Mouse (Mus musculus) ovary, adult 18-20 months (tissue): ENCODE results near the gene E130114P18Rik.

Experiments used
- DNase-seq: peaks from one replicate; pipeline ENCODE4 v3.0.0; 2022; ENCODE audit warnings: low spot score, mixed read lengths

Gene E130114P18Rik

DNA sequence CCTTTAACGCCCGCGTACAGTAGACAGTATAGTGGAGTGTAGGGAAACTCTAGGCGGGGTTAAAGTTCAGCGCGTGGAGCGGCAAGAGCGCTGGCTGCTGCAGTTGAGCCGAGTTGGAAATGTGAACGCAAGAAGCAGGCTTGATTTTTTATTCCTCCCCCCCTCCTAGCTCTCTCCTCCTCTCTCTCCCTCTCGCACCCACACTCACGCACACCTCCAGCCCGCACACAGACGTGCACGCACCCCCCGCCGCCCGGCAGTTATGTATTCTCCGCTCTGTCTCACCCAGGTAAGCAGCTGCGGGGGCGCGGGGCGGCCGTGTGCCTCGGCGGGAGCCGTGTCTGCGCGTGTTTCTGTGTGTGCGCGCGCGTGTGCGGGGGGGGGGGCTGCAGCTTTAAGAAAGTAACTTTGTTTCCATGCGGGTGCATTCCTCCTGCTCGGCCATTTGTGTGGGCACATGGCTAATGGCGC lies at the start of gene E130114P18Rik:
TSS of gene E130114P18Rik (minus strand) at position 373 of the 471 bp plus-strand sequence.
- DNase-seq: peak; percentile 40

DNA sequence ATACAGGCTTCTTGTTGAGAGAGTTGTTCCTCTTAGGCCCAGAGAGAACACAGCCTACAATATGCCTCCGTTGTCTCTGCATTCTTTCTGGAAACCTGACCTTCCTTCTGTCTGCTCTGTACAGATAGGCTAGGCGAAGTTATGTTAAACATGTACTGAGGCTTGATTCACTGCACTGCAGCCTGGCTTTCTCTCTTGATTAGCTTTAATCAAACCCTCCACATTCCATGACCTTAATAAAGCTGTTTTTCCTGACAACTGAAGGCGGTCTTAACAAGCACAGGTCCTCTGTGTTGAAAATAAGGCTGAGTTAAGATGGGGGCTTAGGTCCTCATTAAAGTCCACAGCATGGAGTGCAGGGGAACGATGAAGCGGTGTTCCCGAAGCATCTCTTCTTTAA lies 49.2 kb upstream of the E130114P18Rik start:
- DNase-seq: no peak

DNA sequence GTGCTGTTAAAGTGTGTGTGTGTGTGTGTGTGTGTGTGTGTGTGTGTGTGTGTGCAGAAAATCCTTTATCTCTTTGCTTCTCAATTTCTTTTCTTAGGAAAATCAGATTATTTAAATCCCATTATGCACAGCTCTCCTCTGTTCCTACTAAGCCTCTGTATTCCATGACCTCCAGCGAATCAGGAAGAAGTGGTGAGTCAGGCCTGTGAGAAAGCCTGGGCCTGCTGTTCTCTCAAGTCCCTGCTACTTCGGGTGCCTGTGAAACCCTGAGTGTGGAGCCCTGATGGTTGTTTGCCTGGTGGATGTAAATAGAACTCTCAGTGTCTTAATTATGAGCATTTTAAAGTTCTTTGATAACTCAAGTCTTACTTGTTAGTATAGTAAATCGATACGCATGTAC lies 48.0 kb upstream of the E130114P18Rik start:
- no peak for DNase-seq

DNA sequence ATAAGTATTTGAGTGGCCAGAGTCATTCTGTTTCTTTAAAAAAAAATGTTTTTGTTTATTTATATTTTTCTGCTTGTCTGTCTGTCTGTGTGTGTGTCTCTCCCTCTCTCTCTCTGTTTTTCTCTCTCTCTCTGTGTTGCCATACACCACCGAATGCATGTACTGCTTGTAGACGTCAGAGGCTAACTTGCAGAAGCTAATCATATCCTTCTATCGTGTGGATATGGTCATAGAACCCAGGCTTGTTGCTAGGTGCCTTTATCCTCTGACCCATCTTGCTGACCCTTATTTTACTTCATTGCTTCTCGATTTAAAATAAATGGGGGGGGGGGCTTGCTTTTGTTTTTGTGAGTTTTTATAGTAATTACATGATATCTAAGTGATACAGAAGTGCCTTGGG lies 47.6 kb upstream of the E130114P18Rik start:
- DNase-seq: no peak

DNA sequence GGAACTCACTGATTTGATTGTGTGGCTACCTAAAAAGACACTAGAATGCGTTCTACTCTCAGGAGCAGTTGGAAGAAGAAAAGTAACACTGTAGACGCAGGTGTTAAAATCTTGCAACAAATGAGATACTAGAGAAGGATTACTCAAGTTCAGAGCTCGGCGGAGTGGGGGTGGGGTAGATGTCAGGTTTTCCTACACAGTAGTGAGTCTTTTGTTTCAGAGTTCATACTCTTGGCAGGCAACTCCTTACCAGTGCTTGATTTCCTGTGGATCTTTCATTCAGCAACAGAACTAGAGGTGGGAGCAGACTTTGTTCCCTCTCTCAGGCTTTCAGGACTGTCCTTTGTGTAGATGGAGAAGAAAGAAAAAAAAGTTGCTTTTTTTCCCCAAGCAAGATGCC lies 46.6 kb upstream of the E130114P18Rik start:
- DNase-seq: no peak

DNA sequence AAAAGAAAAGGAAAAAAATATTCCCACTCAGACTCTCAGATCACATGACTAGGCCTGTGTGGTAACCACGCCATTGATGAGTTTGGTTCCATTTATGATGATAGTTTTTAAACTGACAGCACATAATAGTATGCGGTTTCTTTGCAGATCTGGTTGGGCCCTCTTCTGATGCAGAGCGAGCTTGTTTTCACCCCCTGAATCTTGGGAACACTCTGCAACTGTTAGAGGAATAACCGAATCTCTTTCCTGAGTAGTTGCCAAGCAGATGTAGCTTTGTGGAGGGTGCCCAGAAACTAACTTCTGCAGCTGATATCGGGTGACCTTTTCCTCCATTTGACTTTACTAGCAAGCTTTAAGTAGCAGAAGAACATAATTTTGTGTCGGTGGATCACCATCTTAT lies 45.6 kb upstream of the E130114P18Rik start:
- no peak for DNase-seq

DNA sequence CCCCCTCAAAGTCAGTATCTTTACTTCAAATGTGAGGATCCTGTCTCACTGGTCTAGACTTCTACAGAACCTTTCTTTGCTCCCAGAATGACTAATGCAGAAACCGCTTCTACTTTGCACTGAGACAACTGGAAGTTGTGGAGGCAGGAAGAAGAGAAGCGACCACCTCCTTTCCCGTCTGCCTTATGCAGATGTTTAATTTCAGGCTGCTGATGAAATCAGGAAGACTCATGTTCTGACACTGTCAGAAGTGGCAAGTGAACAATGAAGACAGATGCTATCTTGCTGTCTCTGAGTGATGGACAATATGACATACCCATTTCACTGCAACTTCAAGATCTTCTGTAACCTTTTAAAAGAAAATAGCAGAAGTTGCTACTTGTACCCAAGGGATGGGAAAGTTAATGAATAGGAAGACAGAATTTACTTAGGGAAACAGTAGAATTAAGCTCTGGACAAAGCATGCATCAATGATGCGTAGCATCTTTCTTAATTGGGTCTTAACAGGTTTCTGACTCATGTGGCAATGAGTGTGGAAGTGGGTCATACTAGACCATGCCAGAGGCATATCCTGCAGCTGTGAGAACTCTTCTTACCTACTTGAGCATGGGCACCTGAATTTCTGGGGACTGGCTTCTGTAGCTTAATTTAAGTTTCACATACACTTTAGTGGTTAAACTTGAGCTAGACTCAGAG lies 43.8 kb upstream of the E130114P18Rik start:
- DNase-seq: no peak

DNA sequence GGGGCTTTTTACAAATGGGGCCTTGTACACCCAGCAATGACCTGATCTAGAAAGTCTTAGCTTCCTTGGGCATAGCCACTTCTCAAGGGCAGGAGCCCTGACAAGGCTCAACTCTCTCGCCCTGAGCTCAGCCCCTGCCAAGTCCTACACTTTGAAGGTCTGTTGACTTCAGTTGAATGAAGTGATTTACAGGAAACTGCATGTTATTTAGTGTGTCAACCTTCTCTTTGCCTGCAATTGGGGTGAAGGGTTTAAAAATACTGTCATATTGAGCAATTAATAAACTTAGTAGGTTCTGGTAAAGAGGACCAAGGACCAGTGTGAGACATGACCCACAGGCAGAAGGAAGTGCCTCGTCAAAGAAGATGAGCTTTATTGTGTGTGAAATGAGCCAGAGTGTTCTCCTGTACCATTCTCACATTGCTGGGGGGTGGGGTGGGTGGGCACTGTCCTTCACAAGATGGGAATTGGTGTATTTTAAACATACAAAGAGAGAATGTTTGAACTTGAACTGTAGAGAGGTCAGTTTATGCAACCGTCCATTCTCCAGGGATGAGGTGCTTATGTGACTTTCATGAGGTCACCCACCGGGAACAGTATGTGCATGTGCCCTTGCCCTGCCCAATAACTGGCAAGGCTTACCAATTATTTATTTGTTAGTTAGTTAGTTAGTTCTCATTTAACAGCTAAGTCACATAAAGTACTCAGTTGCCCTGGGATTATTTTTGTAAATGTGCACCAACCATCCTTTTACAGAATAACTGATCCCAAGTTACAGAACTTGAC lies 42.8 kb upstream of the E130114P18Rik start:
- peak; percentile 58 for DNase-seq

DNA sequence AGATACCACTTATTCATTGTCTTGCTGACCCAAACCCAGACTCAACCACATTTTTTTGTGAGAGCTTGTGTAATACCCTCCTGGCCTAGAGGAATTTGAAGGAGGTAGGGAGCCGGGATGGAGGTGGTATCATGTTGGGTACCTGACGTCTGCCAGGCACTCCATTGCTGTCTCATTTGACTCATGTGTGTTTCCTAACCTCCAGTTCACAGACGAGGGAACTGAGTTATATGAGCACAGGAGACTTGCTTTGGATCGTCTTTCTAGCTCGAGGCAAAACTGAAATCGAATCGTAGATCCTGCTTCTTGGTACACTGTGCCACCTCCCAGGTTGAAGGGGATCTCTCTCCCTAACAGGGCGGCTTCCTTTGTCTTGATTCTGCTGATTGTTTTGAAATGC lies 41.2 kb upstream of the E130114P18Rik start:
- DNase-seq: no peak

DNA sequence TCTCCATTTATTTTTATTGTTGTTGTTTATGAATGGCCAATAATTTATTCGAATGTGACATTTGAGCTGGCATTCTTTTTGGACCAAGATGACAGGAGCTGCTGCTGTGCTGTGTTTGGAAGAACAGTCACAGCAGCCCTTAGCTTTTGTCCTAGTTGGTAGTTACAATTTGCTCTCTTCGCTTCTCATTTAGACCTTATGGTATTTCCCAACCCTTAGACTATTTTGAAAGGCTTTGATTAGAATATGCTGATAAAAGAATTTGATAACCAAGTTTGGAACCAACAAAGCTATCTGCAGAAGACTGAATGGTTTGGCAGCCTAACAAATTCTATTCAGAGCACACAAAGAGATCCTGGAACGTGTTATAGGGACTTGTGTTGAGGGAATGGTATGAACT lies 40.6 kb upstream of the E130114P18Rik start:
- DNase-seq: no peak

DNA sequence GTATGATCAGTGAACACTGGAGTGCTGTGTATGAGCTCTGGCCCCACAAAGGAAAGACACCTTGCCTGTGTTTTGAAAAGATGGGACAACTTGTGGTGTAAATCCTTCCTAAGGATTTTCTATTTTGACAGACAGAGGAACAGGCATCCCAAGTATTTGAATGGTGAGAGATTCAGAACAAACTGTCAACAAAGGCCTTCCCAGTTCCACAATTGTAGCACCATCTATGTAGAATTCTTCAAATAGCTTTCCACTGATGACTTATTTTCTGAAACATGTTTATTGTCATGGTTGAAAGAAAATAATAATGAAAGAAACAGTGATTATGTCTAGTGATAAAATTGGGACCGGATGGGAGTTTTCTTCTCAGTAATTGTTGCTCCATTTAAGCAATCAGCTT lies 39.9 kb upstream of the E130114P18Rik start:
- DNase-seq: no peak

DNA sequence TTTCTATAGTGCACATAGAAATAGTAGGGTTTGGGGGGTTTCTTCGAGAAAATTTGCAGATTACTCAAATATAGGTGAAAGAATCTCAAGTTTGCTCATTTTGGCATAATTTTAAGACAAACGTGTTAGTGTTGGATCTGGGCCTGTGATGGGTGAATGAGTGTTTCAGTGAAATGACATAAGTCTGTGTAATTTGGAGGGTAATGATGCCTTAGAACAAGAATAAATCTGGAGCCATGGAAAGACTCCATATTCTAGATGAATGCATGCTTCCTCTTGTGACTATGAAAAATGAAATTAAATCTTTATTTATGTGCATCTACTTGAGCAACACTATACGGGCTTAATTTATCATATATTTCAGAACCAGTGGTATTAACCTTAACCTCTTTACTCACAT lies 38.9 kb upstream of the E130114P18Rik start:
- no peak for DNase-seq

DNA sequence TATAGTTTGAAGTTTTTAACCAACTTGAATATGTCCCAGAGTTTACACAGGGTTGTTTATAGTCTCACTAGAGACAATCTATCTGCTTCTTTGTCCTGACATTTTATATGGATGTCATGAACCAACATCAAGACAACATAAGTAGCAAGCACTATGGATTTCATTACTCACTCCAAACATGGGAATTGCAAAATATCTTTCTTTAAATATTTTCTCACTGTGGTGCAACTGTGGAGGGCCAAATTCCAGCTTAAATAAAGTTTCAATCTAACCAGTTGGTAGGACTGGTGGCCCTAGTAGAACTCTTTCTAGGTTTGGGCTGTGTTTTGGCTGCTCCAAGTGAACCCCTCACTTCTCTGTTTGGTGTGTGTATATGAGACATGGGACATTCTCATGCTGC lies 38.1 kb upstream of the E130114P18Rik start:
- DNase-seq: no peak

DNA sequence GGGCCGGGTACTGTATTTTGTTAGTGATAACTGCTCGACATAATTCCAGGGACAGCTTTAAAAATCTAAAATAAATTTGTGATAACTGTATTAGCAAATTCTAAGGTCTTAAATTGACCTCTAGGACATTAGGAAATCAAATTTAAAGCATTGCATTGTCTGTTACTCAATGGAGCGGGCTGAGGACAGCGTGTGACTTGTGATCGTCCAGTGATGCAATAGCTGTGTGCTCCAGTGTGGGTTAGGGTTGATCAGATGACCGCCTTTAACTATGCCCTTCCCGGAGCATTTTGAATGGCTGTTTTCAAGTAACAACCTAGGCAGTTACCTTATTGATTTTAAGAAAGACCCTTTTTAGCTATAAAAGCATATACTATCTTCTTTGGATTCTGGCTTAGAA lies 36.6 kb upstream of the E130114P18Rik start:
- DNase-seq: no peak

DNA sequence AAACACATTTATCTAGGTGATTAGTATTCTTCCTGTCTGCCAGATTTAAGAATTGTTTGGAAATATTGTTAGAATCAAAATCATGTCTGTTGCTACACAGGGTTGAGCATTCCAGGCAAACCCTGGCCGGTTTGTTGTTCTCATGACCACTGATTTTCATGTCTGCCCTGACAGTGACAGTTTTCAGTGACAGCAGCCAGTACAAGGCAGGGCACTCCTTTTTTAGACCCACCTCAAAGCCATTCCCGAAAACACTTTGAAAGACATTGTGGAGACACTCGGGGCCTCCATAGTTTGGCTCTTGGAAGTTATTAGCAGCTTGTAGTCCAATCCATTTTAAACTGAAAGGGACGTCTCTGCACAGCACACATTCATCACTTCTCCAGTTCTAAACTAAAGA lies 36.1 kb upstream of the E130114P18Rik start:
- no peak for DNase-seq

DNA sequence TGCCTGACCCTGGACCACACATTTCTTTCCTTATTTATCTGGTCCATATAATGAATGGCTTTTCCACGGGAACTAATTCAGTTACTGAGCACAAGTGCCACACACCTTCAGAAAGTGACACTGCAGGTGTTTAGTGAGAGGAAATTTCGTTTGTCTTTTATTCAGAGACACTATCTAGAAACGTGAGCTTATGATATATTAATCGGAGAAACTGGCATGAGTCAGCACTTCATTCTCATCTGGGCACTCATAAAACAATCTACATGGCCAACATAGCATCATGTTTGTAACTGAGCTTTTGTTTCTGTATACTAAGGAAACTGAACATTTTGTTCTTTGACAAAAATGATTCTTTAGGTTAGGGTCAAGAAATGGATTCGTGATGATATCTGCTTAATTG lies 35.2 kb upstream of the E130114P18Rik start:
- DNase-seq: no peak

DNA sequence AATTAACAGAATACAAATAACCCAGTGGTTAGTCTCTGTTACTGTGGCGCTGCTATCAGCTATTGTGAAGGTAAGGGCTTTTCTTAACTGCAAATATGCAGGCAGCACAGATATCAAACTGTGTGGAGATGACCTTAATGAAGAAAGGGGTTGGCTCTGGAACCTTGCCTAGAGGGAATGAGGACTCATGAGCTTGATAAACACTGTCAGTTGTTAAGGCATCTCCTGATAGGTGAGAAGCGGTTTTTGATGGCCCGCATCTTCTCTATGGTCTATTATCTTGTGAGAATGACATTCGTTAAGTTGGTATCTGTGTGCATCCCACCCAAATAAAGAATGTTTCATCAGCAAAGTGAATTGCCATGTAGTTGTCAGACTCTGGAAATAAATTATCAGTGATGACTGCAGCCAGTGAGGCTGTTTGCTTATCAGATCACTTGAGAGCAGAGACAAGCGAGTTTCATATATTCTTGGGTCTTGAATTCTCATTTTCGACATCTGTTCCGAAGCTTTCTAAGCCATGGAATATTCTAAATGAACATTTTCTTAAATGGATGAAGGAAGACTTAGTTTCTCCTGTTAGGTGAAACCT lies 32.6 kb upstream of the E130114P18Rik start:
- no peak for DNase-seq

DNA sequence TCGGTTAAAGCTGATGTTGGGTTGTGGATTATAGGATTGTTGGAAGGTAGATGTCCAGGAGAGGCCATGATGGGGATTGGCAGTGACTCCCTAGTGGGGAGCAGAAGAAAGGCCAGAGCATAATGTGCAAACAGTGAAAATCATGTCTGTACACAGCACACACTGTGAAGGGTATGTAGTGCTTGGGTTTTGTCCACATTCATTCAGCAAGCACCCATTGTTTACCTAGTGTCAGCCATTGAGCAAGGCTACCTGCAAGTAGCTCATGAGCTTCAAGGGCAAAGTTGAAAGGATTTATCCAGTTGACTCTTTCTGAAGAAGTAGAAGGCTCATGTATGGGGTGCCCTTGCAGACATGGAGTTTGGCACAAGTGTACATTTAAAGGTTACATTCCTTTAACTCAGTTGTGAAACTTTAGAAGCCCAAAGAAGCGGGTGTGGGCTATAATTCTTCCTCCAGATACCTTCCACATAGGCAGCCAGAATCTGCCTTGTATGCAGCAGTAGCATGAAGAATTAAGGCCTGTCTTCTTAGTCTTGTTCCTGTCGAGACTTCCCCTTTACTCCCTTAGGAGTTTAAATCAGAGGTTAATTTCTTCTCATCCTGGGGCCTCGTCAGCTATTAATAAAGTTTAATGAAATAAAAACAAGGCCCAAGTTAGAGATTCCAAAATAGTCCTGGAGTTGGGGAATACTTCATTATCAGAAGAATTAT lies 31.9 kb upstream of the E130114P18Rik start:
- no peak for DNase-seq

DNA sequence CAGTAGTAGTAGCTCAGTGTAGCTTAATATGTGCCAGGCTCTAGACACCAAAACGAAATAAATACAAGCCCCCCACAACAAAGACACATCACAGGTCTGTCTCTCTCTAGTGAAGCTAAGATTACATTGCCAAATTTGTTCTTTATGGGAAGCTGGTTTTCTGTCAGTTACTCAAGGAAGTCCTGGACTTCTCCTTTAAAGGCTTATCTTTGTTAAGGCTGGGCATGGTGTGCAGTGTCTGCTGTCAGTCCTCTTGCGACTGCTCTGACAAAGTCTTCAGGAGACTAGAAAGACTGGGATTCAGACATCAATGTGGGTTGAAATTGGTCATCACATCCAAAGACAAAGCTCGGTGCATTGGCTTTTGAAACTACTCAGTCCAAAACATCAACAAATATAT lies 31.0 kb upstream of the E130114P18Rik start:
- no peak for DNase-seq

DNA sequence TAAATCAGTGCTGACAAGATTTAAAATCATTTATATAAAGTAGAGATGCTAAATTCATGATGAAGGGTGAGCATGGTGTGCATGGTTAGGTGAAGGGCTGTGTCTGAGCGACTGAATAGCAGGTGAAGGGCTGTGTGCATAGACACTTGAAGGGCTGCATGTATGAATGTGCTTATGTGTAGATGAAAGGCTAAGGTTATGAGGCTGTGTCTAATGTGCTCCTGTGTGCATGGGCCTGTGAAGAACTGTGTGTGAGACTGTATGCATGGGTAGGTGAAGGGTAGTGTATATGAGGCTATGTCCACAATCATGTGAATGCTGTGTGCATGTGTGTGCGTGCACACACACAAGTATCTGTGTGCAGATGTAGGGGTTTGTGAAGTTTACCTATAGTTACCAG lies 29.0 kb upstream of the E130114P18Rik start:
- no peak for DNase-seq

DNA sequence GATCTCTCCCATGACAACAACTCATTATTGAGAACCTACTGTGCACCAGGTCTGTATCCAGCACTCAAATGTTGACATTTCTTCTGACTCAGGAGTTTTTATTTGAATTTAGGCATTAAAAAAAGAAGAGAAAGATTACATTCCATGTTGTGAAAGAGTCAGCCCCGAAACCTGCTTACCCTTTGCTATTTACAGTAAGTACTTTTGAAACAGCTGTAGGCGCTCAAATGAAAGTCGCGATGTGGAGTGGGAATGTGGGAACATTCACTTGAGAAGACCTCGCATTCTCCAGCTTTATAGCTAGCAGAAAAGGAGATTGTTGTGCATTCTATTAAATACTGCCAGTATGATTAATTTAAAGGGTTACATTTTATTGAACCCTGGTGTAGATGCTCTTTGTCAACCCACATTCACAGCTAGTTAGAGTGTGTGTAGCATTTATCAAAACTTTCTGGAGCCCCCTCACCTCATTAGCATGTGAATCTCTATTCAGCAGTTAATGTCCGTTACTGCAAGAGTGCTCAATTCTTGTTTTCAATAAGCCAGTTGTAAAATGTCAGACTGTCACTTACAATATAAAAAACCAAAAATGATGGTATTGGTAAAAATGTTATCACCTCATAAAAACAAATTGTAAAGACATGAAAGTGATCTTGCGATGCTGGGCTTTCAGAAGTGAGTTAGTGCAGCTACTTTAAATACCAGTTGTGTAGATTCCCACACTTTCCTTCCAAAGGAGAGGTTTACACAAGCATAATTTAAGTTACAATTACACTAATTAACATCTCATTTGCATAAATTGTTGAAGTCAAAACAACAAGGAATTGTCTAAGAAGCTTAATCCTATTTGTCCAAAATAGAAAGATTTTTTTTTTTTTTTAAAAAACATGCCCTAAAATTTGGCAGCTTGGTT lies 28.3 kb upstream of the E130114P18Rik start:
- no peak for DNase-seq
